Mouse (Mus musculus) bone marrow macrophage, adult 2 months (primary cell): ENCODE measurements around the gene Cyp2b9. TPM values are rescaled to one million over a fixed set of nuclear protein-coding genes. Genes with fewer than 3 reads are reported as not detected.
"Not testable (repeated sequence)": the region's sequence is repeated elsewhere in the genome, so short reads cannot be mapped to it uniquely, and the experiment has no call there.

Experiments used
- H3K27ac ChIP-seq: 2 replicates; pipeline ENCODE4 v1.5.1; 2012; ENCODE audit warnings: low read depth, low read length; ENCODE audit not compliant: insufficient read depth
- H3K4me1 ChIP-seq: 2 replicates; pipeline ENCODE4 v1.6.1; 2012; ENCODE audit warnings: low read length; ENCODE audit not compliant: control insufficient read depth, insufficient read depth
- H3K4me3 ChIP-seq: 2 replicates; pipeline ENCODE4 v1.5.1; 2012; ENCODE audit warnings: mild to moderate bottlenecking, low read length, moderate library complexity; ENCODE audit not compliant: insufficient read depth
- CTCF ChIP-seq: IDR thresholded peaks from 2 replicates; pipeline ENCODE4 v1.5.1; 2012; ENCODE audit warnings: low read depth, mild to moderate bottlenecking, low read length, moderate library complexity
- POLR2A ChIP-seq: IDR thresholded peaks from 2 replicates; pipeline ENCODE4 v1.6.1; 2012; ENCODE audit warnings: mild to moderate bottlenecking, low read depth, low read length, borderline replicate concordance
- polyA plus RNA-seq: library from polyadenylated mRNA; stranded (reverse); fragments of >200 nt; gene quantifications from 2 replicates; pipeline ENCODE4 v1.2.4, GENCODE M21; 2012; ENCODE audit not compliant: missing spikeins, insufficient read depth, insufficient read length

Gene Cyp2b9
- not detected in 2 replicates for polyA plus RNA-seq

GRCm38 (mm10) chr7:26173111-26173510 is at the start of gene Cyp2b9:
Gene Cyp2b9, plus strand, starts transcription at chr7:26173411.
- not testable (repeated sequence) for H3K4me3 ChIP-seq, H3K27ac ChIP-seq, H3K4me1 ChIP-seq

- H3K27ac ChIP-seq, H3K4me1 ChIP-seq, H3K4me3 ChIP-seq: not testable (repeated sequence)
Measured at GRCm38 (mm10) chr7:26139623-26140022, 33.6 kb upstream of the Cyp2b9 start.

GRCm38 (mm10) chr7:26143657-26144056 is 29.6 kb upstream of the Cyp2b9 start:
- not testable (repeated sequence) for H3K4me1 ChIP-seq, H3K4me3 ChIP-seq, H3K27ac ChIP-seq

DNA sequence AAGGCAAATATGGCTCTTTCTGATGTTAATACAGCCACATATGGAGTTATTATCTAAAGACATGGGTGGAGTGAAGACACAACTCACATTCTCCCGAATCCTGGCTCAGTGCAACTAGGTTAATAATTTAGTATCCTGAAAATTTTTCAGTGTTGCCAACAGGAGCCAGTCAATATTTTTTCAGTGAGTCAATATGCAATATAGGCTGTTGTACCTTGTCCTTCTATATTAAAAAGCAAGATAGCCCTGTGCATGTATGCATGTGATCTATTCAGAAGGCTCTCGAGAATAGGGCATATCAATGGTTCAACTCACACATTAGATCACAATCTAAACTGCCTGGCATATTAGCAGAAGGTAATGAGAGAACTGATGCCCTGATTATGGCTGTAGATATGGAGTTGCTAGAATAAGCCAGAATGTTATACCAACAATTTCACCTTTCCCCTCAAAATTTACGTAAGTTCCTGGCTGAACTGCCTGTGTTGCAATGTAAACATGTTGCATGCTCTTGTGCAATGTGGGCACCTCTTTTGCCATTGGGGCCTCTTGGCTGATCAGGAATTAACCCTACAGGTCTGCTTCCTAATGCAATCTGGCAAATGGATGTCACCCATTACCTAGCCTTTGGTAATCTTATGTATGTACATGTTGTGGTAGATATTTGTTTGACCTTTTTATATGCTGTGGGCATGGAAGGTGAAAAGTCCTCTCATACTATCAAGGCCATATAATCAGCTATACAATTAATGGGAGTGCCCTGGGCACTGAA is 4.3 kb upstream of the Cyp2b9 start:
- H3K27ac ChIP-seq, H3K4me3 ChIP-seq, H3K4me1 ChIP-seq: not testable (repeated sequence)

GRCm38 (mm10) chr7:26201083-26201482 is 27.9 kb downstream of the Cyp2b9 start:
- Histone ChIP-seq H3K4me1 (no peaks in the 10 kb centered on the region), H3K4me3 (no peak overlapping the region), H3K27ac (no peak overlapping the region)
- TF ChIP-seq CTCF (no peak), POLR2A (no peak)

DNA sequence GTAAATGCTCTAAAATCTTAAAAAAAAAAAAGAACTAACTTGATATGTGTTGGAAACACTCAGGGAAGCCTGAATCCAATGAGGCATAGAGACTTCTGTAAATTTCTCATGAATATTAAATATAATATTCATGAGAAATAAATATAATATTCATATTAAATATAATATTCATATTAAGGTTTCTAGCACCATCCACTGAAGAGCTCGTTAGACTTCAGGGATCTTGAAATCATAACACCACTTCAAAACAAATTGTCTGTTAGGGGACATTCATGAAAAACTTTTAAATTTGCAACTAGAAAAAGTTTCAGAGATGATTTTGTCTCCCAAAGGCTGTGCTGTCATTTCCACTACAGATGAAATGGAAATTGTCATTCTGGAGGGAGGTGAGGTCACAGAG is 86.8 kb downstream of the Cyp2b9 start, which contains the start of gene Vmn1r184:
Vmn1r184 (plus strand) TSS at position 301 of the 400 bp plus-strand sequence.
- H3K4me3 ChIP-seq, H3K4me1 ChIP-seq, H3K27ac ChIP-seq: not testable (repeated sequence)

Other genes with a start within 250 kb of the Cyp2b9 start
- not detected in 2 replicates for gene Cyp2b13, start 111.9 kb upstream of the Cyp2b9 start, polyA plus RNA-seq
- not detected in 2 replicates for gene Vmn1r184, start 86.9 kb downstream of the Cyp2b9 start, polyA plus RNA-seq
- not detected in 2 replicates for gene Cyp2a4, start 133.8 kb downstream of the Cyp2b9 start, polyA plus RNA-seq
- gene Nlrp9c, start 230.3 kb downstream of the Cyp2b9 start, polyA plus RNA-seq, result 0.36 TPM in 1 of 2 replicates, not detected in the other